Mouse (Mus musculus) Muller cell, postnatal 12 days (primary cell): ENCODE measurements at regions not wholly inside any gene's neighbourhood (a gene's known extent, or its start where the extent isn't known, plus 50 kb on each side); places are given as distances from the start of the nearest gene placed in this dataset.

Experiments used
- DNase-seq: peaks from one replicate; pipeline ENCODE4 v3.0.0-alpha.2; 2015; ENCODE audit errors: inconsistent ontology term

DNA sequence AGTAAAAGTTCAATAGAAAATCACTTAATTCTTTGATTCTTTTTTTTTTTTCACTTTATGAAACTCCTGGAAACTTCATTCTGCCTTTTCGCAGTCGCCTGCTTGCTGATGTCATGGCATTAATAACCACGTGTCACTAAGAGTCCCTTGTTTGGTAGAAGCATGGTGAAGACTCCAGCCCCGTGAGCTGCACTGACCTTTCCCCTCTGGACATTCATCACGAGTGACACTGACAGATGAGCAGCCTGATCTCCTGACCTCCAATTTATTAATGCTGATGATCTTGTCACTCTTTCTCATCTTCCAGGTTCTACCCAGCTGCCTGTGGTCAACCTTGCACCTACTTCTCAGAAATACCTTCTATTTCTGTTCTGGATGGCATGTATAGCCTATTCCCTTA is 867.1 kb upstream of the Slit2 start:
- no peak for DNase-seq

GRCm38 (mm10) chr5:47095703-47096102 is 887.2 kb upstream of the Slit2 start:
- no peak for DNase-seq

DNA sequence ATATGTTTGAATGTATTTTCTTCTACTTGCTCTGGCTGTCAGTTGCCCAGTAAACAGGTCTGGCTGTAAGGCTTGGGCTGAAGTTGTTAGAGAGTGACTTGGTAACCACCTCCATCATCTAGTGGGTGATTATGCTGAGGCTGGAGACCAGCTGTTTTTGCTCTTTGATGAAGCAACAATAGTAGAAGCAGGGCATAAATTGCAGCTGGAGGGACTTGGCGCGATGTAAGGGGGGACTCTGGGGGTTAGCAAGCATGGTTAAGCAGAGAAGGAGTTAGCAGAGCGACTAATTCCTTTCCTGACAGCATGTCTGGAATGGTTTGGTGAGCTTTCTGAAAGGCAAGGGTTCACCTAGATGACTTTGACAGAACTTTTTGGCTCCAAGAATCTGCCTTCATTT is 930.0 kb upstream of the Slit2 start:
- DNase-seq: no peak

- DNase-seq: no peak
Measured at GRCm38 (mm10) chr5:47036752-47037151, 946.2 kb upstream of the Slit2 start.

- DNase-seq: no peak
Measured at GRCm38 (mm10) chr5:47034021-47034420, 948.9 kb upstream of the Slit2 start.

DNA sequence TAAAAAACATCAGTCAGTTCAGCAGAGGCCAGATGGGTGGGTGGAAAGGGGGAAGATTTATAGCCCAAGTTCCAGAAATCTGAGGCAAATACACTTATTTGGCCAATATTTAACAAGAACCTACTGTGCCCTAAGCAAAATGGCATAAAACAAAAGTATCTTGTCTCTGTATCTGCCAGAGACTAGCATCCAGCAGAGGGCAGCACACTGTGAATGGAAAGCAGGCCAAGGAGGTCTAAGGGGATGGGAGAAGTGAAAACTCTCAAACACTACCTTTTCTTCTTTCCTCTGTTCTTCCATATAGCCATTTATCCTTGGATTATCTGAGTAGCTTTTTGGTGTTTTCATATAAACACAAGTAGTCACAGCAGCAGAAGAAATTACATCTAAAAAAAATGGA is 968.6 kb upstream of the Slit2 start:
- peak; percentile 14 for DNase-seq

GRCm38 (mm10) chr5:46992557-46992956 is 990.4 kb upstream of the Slit2 start:
- no peak for DNase-seq

GRCm38 (mm10) chr5:46986519-46986918 is 996.4 kb upstream of the Slit2 start:
- no peak for DNase-seq

DNA sequence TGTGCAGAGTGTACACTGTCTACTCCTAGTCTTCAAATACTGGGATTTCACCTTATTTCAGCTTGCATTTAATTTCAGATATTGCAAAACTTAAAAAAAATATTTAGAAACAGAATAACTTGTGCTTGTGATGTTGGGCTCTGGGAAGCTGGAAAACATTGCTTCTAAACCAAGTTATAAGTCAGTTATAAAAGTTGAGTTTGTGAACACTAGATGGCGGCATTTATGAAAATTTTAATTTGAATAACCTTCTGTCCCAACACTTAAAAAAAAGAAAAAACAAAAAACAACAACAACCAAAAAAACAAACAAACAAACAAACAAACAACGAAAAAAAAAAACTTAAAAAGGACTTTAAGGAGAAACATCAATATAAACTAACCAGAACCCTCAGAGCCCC is 1002.6 kb upstream of the Slit2 start:
- no peak for DNase-seq

- no peak for DNase-seq
Measured at GRCm38 (mm10) chr5:46968870-46969436, 1014.0 kb upstream of the Slit2 start.

DNA sequence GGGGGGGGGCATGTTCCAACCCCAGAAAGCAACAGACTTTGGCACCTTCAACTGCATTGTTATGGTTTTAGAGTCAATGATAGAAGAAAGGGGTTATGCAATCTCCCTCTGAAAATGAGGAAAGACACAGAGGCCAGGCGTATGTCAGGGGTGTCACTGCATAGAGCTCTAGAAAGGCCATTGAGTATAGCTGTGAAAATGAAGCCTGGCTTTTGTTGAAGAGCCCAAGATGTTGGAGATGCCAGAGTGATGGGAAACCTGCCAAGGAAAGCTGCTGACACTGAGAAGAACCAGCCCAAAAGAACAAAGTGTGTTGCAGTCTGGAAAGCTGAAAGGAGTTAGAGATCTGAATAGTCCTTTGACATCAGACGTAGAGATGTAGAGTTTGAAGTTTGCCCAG is 1022.2 kb upstream of the Slit2 start:
- peak; percentile 62 for DNase-seq

DNA sequence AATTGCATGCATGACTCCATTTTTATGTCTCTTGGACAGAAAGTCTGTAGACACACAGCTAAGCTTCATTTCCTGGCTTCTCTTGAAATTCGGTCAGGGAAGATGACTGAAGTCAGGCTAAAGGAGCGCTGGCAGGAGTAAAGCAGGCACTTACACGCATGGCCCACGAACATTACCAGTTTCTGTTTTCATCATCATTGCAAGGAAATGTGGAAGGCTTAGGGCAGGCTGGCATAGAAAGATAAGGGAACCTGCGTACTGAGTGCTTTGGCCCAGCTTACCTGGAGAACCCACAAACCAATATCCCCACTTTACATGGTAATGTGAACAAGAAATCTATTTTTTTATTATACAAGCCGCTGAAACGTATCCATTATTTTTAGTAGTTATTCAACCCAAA is 1056.6 kb upstream of the Slit2 start:
- DNase-seq: no peak

- peak; percentile 7 for DNase-seq
Measured at GRCm38 (mm10) chr5:46901909-46902308, 1044.5 kb upstream of the Lcorl start.

DNA sequence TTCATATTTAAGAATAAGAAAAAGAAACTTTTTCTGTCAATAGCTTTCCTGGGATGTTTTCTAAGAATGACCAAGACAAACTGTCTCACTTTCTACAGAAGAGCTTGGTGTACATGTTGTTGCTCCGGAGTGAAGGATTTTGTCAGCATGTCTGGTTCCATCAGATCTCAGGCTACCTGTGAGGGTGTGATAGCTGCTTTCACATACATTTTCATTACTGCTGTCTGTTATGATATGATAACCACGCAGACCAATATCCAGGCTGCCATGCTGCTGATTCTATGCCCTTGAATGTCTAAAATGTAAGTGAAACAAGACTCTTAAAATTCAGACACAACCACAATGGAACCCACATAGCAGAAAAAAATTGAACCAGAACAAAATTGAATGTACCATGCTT is 1036.6 kb upstream of the Lcorl start:
- DNase-seq: no peak

GRCm38 (mm10) chr5:46883956-46884355 is 1026.5 kb upstream of the Lcorl start:
- DNase-seq: no peak

- DNase-seq: no peak
Measured at GRCm38 (mm10) chr5:46856837-46857236, 999.4 kb upstream of the Lcorl start.

DNA sequence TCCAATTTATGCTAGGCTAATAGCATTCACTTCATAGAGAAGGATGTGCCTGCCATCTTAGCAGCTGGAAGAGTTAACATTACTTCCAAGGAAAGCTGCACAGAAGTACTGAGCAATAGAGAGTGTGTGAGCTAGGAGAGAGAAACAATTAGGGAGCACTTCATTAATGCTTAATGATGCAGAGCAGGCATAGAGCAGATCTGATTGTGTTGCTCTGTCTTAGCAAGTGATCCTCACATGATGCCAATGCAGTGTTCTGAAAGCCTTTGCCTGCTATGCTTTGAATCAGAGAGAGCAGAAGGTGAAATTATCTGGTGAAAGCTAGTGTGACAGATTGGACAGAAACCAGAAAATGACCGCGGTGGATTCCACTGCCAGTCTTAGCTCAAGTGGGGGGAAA is 987.8 kb upstream of the Lcorl start:
- no peak for DNase-seq

DNA sequence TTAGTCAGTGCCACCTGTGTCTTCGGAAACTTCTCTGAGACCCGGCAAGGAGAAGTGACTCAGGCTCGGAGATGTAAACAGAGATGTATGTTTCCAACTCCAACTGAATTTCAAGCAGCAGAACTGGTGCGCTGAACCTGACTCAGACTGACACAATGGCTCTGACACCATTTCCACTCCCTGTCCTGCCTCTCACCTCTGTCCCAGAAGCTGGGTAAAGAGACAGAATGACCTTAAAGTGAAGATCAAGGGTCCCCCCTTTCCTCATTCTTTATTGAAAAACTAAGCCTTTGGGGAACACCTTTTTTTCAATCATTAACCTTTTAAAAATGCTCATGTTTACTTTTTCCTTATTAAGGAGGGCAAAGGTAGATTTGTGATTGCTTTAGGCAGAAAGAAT is 979.4 kb upstream of the Lcorl start:
- no peak for DNase-seq

- DNase-seq: peak; percentile 57
Measured at GRCm38 (mm10) chr5:46830797-46831618, 973.6 kb upstream of the Lcorl start.

GRCm38 (mm10) chr5:46830114-46830513 is 972.7 kb upstream of the Lcorl start:
- no peak for DNase-seq

DNA sequence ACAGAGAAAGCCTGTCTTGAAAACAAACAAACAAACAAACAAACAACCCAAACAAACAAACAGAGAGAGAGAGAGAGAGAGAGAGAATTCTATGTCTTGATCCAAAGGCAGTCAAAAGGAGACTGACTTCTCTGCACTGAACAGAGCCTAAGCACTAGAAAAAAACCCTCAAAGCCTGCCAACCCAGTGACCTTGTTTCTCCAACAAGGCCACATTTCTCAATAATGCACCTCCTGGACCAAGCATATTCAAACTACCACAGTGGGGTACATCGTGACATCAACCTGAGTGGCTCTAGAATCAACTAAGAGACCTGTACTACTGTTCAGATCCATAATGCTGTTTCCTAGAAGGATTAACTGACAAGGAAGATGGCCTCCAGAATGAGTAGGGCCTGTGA is 969.0 kb upstream of the Lcorl start:
- no peak for DNase-seq

DNA sequence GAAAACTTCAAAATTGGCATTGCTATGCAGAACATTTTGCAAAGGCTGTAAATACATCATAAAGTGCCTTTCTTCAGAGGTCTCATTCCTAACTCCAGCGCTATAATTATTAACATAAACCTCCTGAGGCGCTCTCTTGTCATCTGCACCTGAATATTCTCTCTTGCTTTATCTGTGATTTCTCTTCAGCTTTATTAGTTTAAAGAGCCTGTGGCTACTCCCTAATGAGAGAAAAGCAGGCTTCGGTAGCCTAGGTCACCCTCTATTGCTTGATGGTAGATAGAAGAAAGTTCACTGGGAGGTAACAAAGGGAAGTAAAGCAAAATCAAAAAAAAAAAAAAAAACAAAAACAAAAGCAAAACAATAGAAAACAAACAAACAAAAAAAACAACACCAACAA is 967.5 kb upstream of the Lcorl start:
- DNase-seq: no peak

- DNase-seq: no peak
Measured at GRCm38 (mm10) chr5:46795102-46795501, 937.7 kb upstream of the Lcorl start.
